Mouse (Mus musculus) stomach, embryonic 16.5 days (tissue): ENCODE measurements around the gene Dnaaf2. TPM values are rescaled to one million over a fixed set of nuclear protein-coding genes. Genes with fewer than 3 reads are reported as not detected.

ENCODE experiments used
- ATAC-seq: fragments of 200-750 bp; cut with Nextera tagmentation; 2 replicates; pipeline ENCODE4 v1.8.0; 2017; ENCODE audit warnings: moderate number of reproducible peaks, moderate TSS enrichment; ENCODE audit not compliant: insufficient read depth, low FRiP score
- H3K27ac ChIP-seq: fragments of 300-500 bp; sonication (generic); 2 replicates; pipeline ENCODE4 v1.5.1; 2014; ENCODE audit warnings: low read length
- H3K27me3 ChIP-seq: fragments of 300-500 bp; sonication (generic); 2 replicates; pipeline ENCODE4 v1.6.1; 2014; ENCODE audit warnings: low read length, control low read depth, mixed read lengths; ENCODE audit not compliant: control insufficient read depth, insufficient read depth
- H3K36me3 ChIP-seq: fragments of 300-500 bp; sonication (generic); 2 replicates; pipeline ENCODE4 v1.6.1; 2014; ENCODE audit warnings: low read length; ENCODE audit not compliant: control insufficient read depth, insufficient read depth
- H3K4me1 ChIP-seq: fragments of 300-500 bp; sonication (generic); 2 replicates; pipeline ENCODE4 v1.6.1; 2014; ENCODE audit warnings: low read length, control low read depth, mixed read lengths; ENCODE audit not compliant: control insufficient read depth, insufficient read depth
- H3K4me2 ChIP-seq: fragments of 300-500 bp; sonication (generic); 2 replicates; pipeline ENCODE4 v1.6.1; 2014; ENCODE audit warnings: low read depth, low read length, mixed read lengths
- H3K4me3 ChIP-seq: fragments of 300-500 bp; sonication (generic); replicated peaks from 2 replicates; pipeline ENCODE4 v1.5.1; 2014; ENCODE audit warnings: mild to moderate bottlenecking, low read length
- H3K9ac ChIP-seq: fragments of 300-500 bp; sonication (generic); 2 replicates; pipeline ENCODE4 v1.6.1; 2014; ENCODE audit warnings: low read length
- H3K9me3 ChIP-seq: fragments of 300-500 bp; sonication (generic); replicated peaks from 2 replicates; pipeline ENCODE4 v1.6.1; 2016; ENCODE audit warnings: low read length, control low read depth; ENCODE audit not compliant: control insufficient read depth
- WGBS: fragments of 180-500 bp; shearing (Covaris S2); extraction: QIAGEN DNeasy Blood & Tissue Kit; methylation state at CpG from one replicate; pipeline ENCODE4 v1.1.7; 2014; 5-methylcytosine and 5-hydroxymethylcytosine counted together
- polyA plus RNA-seq: library from polyadenylated mRNA; unstranded; fragments of >200 nt; fragmentation: Nextera tagmentation; extraction: Ambion mirVana; gene quantifications from 2 replicates; pipeline ENCODE4 v1.2.1, GENCODE M21; 2015

Gene Dnaaf2
- polyA plus RNA-seq, 1 experiment from 2014 or later = 7.4 TPM

DNA sequence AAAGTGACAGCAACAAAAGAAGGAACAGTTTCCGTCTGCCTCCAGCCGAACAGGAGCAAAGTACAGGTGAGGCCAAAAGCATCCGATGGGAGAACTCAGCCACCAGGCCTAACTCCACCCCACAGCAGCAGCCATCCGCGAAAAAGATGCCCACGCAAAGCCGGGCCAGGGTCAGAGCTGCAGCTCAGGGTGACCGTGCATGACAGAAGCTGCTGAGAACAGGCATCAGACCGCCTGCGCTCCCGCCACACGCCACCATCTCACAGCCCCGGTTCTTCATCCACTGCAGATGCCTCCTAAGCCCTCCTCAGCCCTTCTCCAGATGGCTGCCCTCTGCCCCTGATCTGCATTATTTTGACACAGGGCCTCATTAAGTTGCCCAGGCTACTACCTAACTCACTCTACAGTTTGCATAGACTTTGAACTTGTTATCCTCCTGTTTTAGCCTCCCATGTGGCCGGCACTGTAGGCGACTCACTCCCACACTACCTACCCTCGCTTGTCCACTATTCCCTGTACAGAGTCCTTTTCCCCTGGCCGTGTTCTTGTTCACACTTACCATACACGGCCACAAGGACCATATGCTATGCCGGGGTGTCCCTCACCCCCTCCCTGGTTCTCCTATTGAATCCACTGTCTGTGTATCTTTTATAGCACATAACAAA is 22.5 kb upstream of the Dnaaf2 start:
- Histone ChIP-seq H3K9ac (no peak overlapping the region), H3K4me2 (no peak overlapping the region), H3K27ac (no peak overlapping the region), H3K4me1 (no peaks in the 10 kb centered on the region), H3K36me3 (peaks cover 14% of the 10 kb centered on the region; the same call in 1 of the 2 replicates), H3K9me3 (no peaks in the 10 kb centered on the region), H3K4me3 (no peak overlapping the region), H3K27me3 (no peaks in the 10 kb centered on the region)
- ATAC-seq = no peak
- WGBS = 89% methylated on average over 19 of the region's 19 CpGs

DNA sequence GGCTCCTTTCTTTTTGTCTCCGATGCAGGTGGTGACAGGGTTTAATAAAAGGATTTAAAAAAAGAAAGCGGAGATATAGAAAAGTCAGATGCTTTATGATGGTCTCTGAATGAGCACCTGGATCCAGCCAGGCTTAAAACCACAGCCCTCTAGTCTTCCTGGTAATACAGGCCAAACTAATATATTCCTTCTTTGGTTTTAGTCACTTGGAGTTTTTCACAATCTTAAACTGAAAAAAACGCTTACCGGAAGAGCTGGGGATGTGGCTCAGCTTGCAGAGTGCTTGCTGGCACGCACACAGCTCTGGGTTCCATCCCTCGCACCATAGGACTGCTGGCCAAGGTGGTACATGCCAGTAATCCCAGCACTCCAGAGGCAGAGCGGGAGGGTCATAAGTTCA is 18.4 kb upstream of the Dnaaf2 start:
- ATAC-seq = no peak
- H3K36me3 ChIP-seq = peaks cover 14% of the 10 kb centered on the region; the same call in 1 of the 2 replicates
- no peak overlapping the region for H3K4me3 ChIP-seq
- no peaks in the 10 kb centered on the region for H3K9me3 ChIP-seq
- no peak overlapping the region for H3K4me2 ChIP-seq
- H3K27ac ChIP-seq = no peak overlapping the region
- no peaks in the 10 kb centered on the region for H3K4me1 ChIP-seq
- WGBS = 92% methylated on average over 7 of the region's 7 CpGs
- no peaks in the 10 kb centered on the region for H3K27me3 ChIP-seq
- no peak overlapping the region for H3K9ac ChIP-seq

- Histone ChIP-seq H3K4me1 (no peaks in the 10 kb centered on the region), H3K36me3 (peaks cover 9% of the 10 kb centered on the region; the same call in 1 of the 2 replicates), H3K9ac (no peak overlapping the region), H3K27ac (no peak overlapping the region), H3K4me2 (no peak overlapping the region), H3K27me3 (no peaks in the 10 kb centered on the region), H3K4me3 (no peak overlapping the region), H3K9me3 (no peaks in the 10 kb centered on the region)
- 75% methylated on average over 3 of the region's 3 CpGs for WGBS
- ATAC-seq = no peak
Observed at GRCm38 (mm10) chr12:69215000-69215785, 17.0 kb upstream of the Dnaaf2 start.

GRCm38 (mm10) chr12:69214393-69214792 is 16.2 kb upstream of the Dnaaf2 start:
- Histone ChIP-seq H3K27ac (no peak overlapping the region), H3K4me1 (no peaks in the 10 kb centered on the region), H3K4me2 (no peak overlapping the region), H3K4me3 (no peak overlapping the region), H3K9ac (no peak overlapping the region), H3K36me3 (peaks cover 15% of the 10 kb centered on the region), H3K9me3 (no peaks in the 10 kb centered on the region), H3K27me3 (no peaks in the 10 kb centered on the region)
- WGBS = 95% methylated on average over 7 of the region's 7 CpGs
- no peak for ATAC-seq

DNA sequence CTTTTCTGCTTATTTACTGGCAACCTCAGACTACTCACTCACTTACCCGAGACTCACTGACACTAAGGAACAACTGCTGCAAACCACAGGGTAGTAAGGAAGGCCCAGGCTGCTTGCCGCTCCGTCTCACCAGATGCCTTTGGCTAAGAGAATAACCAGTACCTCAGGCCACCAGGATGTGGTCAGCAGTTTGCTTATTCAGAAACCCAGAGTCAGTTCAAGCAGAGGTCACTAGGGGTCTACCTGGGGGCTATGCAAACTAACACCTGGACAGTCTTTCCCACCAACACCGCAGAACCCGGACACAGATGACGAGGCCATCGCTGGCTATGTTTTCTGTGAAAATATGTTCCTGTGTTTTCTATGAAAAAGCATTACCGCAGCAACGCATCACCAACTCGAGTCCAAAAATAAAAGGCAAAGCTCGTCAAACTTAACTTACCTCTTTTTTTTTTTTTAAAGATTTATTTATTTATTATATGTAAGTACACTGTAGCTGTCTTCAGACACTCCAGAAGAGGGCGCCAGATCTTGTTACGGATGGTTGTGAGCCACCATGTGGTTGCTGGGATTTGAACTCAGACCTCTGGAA is 15.1 kb upstream of the Dnaaf2 start:
- no peak overlapping the region for H3K4me2 ChIP-seq
- H3K9ac ChIP-seq = no peak overlapping the region
- no peak overlapping the region for H3K4me3 ChIP-seq
- ATAC-seq = no peak
- no peaks in the 10 kb centered on the region for H3K4me1 ChIP-seq
- no peak overlapping the region for H3K27ac ChIP-seq
- H3K27me3 ChIP-seq = no peaks in the 10 kb centered on the region
- peaks cover 15% of the 10 kb centered on the region for H3K36me3 ChIP-seq
- H3K9me3 ChIP-seq = no peaks in the 10 kb centered on the region
- WGBS = 94% methylated on average over 13 of the region's 13 CpGs

DNA sequence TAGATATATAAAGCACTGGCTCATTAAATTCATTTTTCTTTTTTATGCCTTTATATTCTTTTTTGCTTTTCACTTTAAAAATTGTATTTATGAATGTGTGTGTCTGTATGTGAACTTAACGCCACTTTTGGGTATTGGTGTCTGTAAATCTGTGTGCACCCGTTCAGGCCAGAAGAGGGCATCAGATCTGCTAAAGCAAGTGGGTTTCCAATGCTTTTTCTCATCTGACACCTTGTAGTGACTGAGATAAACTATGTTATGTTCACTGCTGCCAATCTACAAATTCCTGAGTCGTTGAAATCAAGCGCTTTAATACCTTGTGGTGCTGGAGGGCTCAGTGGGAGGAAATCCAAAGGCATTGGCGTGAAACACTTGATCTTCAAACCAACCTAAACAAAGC is 12.8 kb upstream of the Dnaaf2 start:
- WGBS = 68% methylated on average over 5 of the region's 5 CpGs
- Histone ChIP-seq H3K36me3 (peaks cover 8% of the 10 kb centered on the region; the same call in 1 of the 2 replicates), H3K4me3 (no peak overlapping the region), H3K27ac (no peak overlapping the region), H3K9me3 (no peaks in the 10 kb centered on the region), H3K27me3 (no peaks in the 10 kb centered on the region), H3K9ac (no peak overlapping the region), H3K4me1 (no peaks in the 10 kb centered on the region), H3K4me2 (no peak overlapping the region)
- ATAC-seq = no peak

- no peak overlapping the region for H3K9ac ChIP-seq
- no peaks in the 10 kb centered on the region for H3K27me3 ChIP-seq
- no peak overlapping the region for H3K4me2 ChIP-seq
- H3K36me3 ChIP-seq = peaks cover 8% of the 10 kb centered on the region; the same call in 1 of the 2 replicates
- no peak overlapping the region for H3K27ac ChIP-seq
- 92% methylated on average over 18 of the region's 18 CpGs for WGBS
- ATAC-seq = no peak
- no peak overlapping the region for H3K4me3 ChIP-seq
- no peaks in the 10 kb centered on the region for H3K9me3 ChIP-seq
- H3K4me1 ChIP-seq = no peaks in the 10 kb centered on the region
Observed at GRCm38 (mm10) chr12:69210056-69210979, 12.1 kb upstream of the Dnaaf2 start.

- H3K27ac ChIP-seq = no peak overlapping the region
- no peaks in the 10 kb centered on the region for H3K4me1 ChIP-seq
- no peaks in the 10 kb centered on the region for H3K27me3 ChIP-seq
- H3K36me3 ChIP-seq = peaks cover 8% of the 10 kb centered on the region; the same call in 1 of the 2 replicates
- WGBS = 89% methylated on average over 2 of the region's 2 CpGs
- no peaks in the 10 kb centered on the region for H3K9me3 ChIP-seq
- no peak overlapping the region for H3K4me2 ChIP-seq
- H3K9ac ChIP-seq = no peak overlapping the region
- ATAC-seq = no peak
- H3K4me3 ChIP-seq = no peak overlapping the region
Observed at GRCm38 (mm10) chr12:69208520-69208919, 10.3 kb upstream of the Dnaaf2 start.
